Mouse (Mus musculus): ENCODE measurements at regions not wholly inside any gene's neighbourhood (a gene's known extent, or its start where the extent isn't known, plus 50 kb on each side); places are given as distances from the start of the nearest gene placed in this dataset.

DNA sequence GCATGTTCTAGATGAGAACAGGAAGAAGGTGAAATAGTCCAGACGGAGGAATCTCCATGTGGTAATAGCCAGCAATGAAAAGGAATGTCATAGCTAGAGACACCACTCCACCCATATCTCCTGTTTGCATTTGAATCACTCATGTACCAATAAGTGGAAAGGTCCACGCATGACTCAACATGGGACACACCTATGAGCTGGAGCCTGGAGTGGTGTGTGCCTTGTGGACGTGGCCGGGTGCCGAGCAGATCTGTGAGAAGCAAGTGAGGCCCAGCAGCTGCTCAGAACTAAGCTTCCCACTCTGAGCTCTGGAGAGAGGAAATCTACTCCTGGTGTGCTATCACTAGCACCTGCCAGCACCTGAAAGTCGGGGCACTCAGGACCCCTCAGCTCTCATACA lies 116.4 kb upstream of the Xylt1 start:
- DNase-seq (ENCODE audit: low read depth) = no peak

DNA sequence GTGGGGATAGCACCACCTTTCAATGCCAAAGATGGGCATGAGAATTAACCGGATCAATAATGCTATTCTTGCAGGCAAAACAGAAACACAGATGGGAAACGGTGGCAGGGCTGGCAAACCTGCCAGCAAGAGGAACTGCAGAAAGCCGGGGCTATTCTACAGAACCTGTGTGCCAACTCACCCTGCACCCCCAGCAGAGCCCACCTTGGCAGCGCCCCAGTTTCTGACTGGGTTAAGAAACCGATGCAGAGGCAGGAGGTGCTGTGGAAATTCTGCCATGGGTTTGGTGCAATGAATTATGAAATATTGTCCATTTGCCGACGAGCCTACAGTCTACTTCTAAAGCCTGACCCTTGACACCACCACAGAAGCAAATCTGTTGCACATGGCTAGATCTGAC lies 112.7 kb upstream of the Xylt1 start:
- no peak for DNase-seq (ENCODE audit: low read depth)

GRCm38 (mm10) chr7:117269263-117269897 lies 111.4 kb upstream of the Xylt1 start:
- no peak for DNase-seq (ENCODE audit: low read depth)

- DNase-seq (ENCODE audit: low read depth) = no peak
Observed at GRCm38 (mm10) chr7:117278388-117278961, 102.3 kb upstream of the Xylt1 start.

- DNase-seq (ENCODE audit: low read depth) = no peak
Observed at GRCm38 (mm10) chr7:117282194-117282593, 98.6 kb upstream of the Xylt1 start.

DNA sequence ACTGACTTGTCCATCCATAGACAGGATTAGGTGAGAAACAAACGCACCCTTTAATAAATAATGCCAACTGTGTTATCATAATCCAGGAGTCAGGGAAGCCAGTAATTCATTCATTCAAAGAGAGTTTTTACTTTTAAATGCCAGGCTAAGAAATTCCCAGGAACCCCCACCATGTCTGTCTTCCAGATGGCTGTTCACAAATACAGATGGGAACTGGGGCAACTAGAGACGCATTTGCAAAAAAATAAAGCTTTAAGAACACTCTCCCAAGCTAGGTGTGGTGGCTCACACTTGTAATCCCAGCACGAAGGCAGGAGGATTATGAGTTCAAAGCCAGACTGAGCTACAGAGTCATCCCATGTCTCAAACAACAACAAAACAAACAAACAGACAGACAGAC lies 95.6 kb upstream of the Xylt1 start:
- DNase-seq (ENCODE audit: low read depth) = no peak

DNA sequence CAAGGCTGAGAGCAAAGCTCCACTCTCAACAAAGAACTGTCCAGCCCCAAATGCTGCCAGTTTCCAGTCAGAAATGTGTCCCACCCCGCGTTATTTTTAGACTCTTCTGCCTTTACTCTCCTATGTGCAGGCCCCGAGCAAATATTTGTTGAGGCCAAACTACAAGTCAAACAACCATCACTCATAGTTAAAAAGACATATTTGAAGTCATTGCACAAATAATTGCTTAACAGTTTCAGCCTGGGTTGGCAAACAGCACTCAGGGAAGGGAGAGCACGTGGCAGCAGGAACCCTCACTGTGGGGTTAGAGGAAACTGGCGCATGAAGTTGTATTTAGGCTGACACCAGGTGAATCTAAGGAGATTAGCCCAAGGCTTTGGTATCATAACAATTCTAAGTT lies 94.8 kb upstream of the Xylt1 start:
- DNase-seq (ENCODE audit: low read depth) = no peak

- no peak for DNase-seq (ENCODE audit: low read depth)
Observed at GRCm38 (mm10) chr7:117303705-117304104, 77.1 kb upstream of the Xylt1 start.

DNA sequence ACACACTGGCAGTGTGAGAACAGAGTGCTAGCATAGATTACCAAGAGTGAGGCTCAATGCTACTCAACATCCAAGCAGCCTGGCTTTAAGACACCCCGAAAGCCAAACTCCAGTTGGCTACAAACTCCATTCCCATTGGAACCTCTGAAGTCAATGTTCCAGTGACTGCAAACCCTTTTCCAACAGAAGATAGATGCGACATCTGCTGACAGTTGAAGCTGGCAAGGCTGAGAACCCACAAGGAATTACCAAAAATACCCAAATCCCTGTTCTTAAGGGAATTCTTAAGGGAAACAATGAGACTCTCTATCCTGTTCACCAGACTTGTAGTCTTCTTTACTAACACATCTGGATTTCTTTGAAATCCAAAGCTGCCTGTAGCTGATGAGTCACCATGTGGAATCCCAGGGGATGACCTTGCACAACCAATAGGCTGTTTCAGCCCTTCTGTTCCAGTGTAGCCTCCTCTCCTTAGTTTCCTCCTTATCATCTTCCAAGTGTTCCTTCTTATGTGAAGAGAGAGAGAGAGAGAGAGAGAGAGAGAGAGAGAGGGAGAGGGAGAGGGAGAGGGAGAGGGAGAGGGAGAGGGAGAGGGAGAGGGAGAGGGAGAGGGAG lies 70.1 kb upstream of the Xylt1 start:
- no peak for DNase-seq (ENCODE audit: low read depth)

DNA sequence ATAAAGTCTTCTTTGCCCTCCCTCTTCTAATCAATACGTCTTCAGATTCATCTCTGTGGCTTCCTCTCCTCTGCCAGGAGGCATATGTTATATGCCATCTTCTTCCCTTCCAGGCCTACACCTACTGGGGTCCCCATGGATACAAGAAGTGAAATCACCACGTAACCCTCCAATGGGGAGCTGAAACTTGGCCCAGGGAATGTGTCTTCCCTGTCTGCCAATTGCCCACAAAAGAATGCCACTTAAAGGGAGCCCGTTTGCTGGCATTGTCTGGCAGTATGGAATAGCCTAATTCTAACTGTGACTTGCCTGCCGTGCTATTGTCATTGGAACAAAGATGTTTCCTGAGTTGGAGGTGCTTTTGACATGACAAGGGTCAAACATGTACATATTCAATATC lies 69.5 kb upstream of the Xylt1 start:
- DNase-seq (ENCODE audit: low read depth) = no peak

- DNase-seq (ENCODE audit: low read depth) = no peak
Observed at GRCm38 (mm10) chr7:117316126-117316805, 64.5 kb upstream of the Xylt1 start.

GRCm38 (mm10) chr7:117317362-117317761 lies 63.4 kb upstream of the Xylt1 start:
- no peak for DNase-seq (ENCODE audit: low read depth)

DNA sequence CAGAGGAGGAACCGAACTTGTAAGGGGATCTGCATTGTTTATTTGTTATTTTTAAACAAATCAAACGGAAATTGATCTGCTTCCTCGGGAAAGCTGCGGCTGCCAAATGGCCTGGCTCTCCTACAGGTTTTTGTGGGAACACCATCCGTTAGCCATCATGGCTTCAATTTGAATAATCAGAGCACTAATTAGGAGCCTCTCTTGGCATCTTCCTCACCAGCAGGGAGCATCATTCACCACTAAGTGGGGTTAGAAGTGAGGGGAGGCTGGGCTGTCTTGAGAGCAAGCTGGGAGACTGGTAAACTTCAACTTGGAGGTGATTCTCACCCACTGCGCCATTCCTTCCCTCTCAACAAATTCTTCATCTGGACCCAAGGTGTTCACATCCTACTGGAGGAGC lies 60.2 kb upstream of the Xylt1 start:
- no peak for DNase-seq (ENCODE audit: low read depth)
